Mouse (Mus musculus): ENCODE results near the gene 1700029I15Rik. TPM values are rescaled to one million over a fixed set of nuclear protein-coding genes. Genes with fewer than 3 reads are reported as not detected.
A peak's percentile ranks its signal among the peaks of the same experiment; 100 is the strongest.

The 1700029I15Rik gene
- polyA plus RNA-seq, 1 experiment: 2.0 TPM

DNA sequence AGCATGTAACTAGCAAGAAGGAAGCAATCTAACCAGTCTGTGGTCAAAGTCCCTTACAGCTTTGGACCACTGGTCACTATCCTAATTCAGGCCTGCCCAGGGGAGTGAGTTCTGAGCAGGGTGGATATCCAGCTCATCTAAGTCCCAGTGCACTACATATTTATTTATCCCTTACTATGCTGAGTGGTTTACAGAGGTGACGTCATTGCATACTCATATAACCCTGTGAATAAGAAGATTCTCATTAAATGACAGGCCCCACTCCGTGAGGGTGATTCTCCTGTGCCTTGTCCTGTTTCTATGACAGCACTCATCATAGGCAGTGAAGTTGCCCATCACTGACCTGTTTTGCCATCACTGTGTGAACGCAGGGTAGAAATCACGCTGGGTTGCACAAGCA, 43.0 kb downstream of the 1700029I15Rik start:
- H3K4me3 ChIP-seq (ENCODE audit: extremely low read depth, insufficient read depth, insufficient read length): no peak overlapping the region
- 93% methylated on average over 4 of the region's 4 CpGs for WGBS
- no peaks in the 10 kb centered on the region for H3K27me3 ChIP-seq (ENCODE audit: control insufficient read depth, insufficient read depth, low read length)
- no peak for DNase-seq (ENCODE audit: low read depth in 1 of 2, low spot score in 2 of 2)
- no peaks in the 10 kb centered on the region for H3K4me1 ChIP-seq (ENCODE audit: control insufficient read depth, insufficient read depth, insufficient read length)
- TF ChIP-seq CTCF (IDR thresholded peaks at IDR 0.05; ENCODE audit: extremely low read depth, insufficient read depth, insufficient read length, insufficient replicate concordance) (no peak), POLR2A (IDR thresholded peaks at IDR 0.05; ENCODE audit: low read depth, low read length) (no peak)
- H3K36me3 ChIP-seq (ENCODE audit: control insufficient read depth, insufficient read depth, low read length): peaks cover 9% of the 10 kb centered on the region
- H3K27ac ChIP-seq (ENCODE audit: insufficient read depth, low read length): no peak overlapping the region

DNA sequence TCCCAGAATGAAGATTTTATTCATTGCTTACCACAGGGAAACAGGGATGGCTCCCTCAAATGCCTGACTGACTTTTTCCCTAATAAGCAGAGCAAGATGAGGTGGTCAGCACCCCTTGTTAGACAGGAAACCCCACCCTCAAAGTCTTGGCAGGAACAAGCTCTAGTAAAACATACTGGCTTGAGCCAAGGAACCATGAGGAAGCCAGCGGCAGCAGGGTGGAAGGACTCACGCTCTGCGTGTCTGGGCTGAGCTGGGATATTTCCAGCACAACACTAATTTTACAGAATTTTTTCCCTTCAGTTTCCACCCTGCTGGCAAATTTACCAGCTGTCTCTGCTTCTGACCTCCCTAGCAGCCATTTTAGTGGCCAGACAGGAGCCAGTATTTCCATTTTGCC, 44.1 kb downstream of the 1700029I15Rik start:
- TF ChIP-seq CTCF (IDR thresholded peaks at IDR 0.05; ENCODE audit: extremely low read depth, insufficient read depth, insufficient read length, insufficient replicate concordance): no peak
- TF ChIP-seq POLR2A (IDR thresholded peaks at IDR 0.05; ENCODE audit: low read depth, low read length): no peak
- no peaks in the 10 kb centered on the region for H3K27me3 ChIP-seq (ENCODE audit: control insufficient read depth, insufficient read depth, low read length)
- DNase-seq (ENCODE audit: low read depth in 1 of 2, low spot score in 2 of 2): no peak
- no peak overlapping the region for H3K27ac ChIP-seq (ENCODE audit: insufficient read depth, low read length)
- peaks cover 9% of the 10 kb centered on the region for H3K36me3 ChIP-seq (ENCODE audit: control insufficient read depth, insufficient read depth, low read length)
- no peaks in the 10 kb centered on the region for H3K4me1 ChIP-seq (ENCODE audit: control insufficient read depth, insufficient read depth, insufficient read length)
- H3K4me3 ChIP-seq (ENCODE audit: extremely low read depth, insufficient read depth, insufficient read length): no peak overlapping the region
- 86% methylated on average over 3 of the region's 3 CpGs for WGBS

DNA sequence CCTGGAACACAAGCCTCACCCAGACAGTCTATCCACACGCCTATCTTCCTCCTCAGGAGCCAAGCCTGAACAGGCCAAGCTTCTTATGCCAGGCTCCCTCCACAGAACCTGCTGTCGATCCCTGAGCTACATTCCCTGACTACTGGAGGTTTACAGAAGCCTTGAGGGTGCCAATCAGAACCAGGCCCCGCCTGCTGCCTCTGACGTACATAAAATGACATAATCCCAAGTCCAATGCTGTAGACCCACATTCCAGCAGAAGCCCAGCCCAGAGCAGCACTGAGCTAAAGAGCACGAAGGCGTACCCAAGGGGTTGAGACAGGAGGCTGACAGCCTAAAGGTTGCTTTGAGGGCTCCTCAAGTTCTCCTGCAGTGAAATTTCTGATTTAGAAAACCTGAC, 45.5 kb downstream of the 1700029I15Rik start:
- DNase-seq (ENCODE audit: low read depth in 1 of 2, low spot score in 2 of 2): no peak
- H3K27ac ChIP-seq (ENCODE audit: insufficient read depth, low read length): no peak overlapping the region
- TF ChIP-seq CTCF (IDR thresholded peaks at IDR 0.05; ENCODE audit: extremely low read depth, insufficient read depth, insufficient read length, insufficient replicate concordance) (no peak), POLR2A (IDR thresholded peaks at IDR 0.05; ENCODE audit: low read depth, low read length) (no peak)
- 86% methylated on average over 6 of the region's 6 CpGs for WGBS
- no peak overlapping the region for H3K4me3 ChIP-seq (ENCODE audit: extremely low read depth, insufficient read depth, insufficient read length)
- peaks cover 3% of the 10 kb centered on the region; the same call in 1 of the 2 replicates for H3K36me3 ChIP-seq (ENCODE audit: control insufficient read depth, insufficient read depth, low read length)
- H3K27me3 ChIP-seq (ENCODE audit: control insufficient read depth, insufficient read depth, low read length): no peaks in the 10 kb centered on the region
- no peaks in the 10 kb centered on the region for H3K4me1 ChIP-seq (ENCODE audit: control insufficient read depth, insufficient read depth, insufficient read length)

DNA sequence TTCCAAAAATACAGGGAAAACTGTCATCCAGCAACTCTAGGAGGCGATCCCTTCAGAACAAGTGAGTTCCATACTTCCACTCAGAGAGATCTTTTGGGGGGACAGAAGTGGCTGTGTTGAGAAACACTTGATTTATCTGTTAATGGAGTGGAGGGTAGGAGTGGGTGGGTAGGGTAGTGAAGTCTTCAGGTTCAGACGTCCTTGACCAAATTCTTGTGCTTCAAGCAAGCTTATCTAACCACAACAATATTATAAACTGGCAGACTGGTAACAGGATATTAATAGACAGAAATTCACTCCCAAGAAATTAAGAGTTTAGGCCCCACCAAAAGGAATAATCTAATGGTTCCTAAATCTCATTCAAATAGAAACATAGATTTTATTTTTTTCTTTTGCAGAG, 47.8 kb downstream of the 1700029I15Rik start:
- Histone ChIP-seq H3K36me3 (ENCODE audit: control insufficient read depth, insufficient read depth, low read length) (0 out of 2 replicates have a peak, but pooled peaks cover 1% of the 10 kb centered on the region), H3K27ac (ENCODE audit: insufficient read depth, low read length) (no peak overlapping the region), H3K4me3 (ENCODE audit: extremely low read depth, insufficient read depth, insufficient read length) (no peak overlapping the region), H3K4me1 (ENCODE audit: control insufficient read depth, insufficient read depth, insufficient read length) (no peaks in the 10 kb centered on the region; the same call in 1 of the 2 replicates), H3K27me3 (ENCODE audit: control insufficient read depth, insufficient read depth, low read length) (no peaks in the 10 kb centered on the region)
- no peak for TF ChIP-seq CTCF (IDR thresholded peaks at IDR 0.05; ENCODE audit: extremely low read depth, insufficient read depth, insufficient read length, insufficient replicate concordance)
- no peak for TF ChIP-seq POLR2A (IDR thresholded peaks at IDR 0.05; ENCODE audit: low read depth, low read length)
- no peak for DNase-seq (ENCODE audit: low read depth in 1 of 2, low spot score in 2 of 2)
- WGBS: 76% methylated on average over 2 of the region's 2 CpGs

DNA sequence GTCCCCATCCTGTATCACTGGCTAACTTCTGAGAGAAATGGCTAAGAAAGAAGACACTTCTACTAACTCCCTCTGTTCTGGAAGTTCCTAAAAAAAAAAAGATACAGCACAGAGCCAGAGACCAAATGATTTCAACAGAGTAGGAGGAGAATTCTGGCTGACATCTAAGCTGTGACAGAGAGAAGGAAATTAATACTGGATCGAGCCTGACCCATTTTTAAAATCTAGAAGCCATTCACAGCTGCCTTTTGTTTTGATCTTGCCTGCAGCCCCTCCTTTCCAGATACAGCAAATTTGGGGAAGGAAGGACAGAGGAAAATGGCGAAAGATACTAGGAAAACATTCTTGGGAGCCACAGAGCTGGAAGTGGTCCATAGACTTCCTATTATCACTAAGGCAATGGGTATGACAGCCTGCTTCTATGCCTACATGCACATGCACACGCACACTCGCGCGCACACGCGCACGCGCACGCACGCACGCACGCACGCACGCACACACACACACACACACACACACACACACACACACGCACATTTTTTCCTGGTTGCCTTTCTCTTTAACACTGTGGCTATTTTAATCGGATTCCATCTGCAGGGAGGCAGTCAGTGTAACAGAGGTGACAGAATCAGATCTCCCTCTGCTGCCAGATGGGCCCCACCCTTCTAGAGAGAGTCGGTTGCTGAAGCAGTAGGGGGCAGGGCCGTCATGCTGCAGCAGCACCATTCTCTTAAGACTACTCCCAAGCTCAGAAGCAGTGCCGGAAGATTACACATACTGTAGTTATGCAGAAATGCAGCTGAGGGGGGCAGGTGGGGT, 48.6 kb downstream of the 1700029I15Rik start:
- Histone ChIP-seq H3K27ac (ENCODE audit: insufficient read depth, low read length) (peak overlapping the region; percentile 10; the same call in 1 of the 2 replicates), H3K4me1 (ENCODE audit: control insufficient read depth, insufficient read depth, insufficient read length) (no peaks in the 10 kb centered on the region; the same call in 1 of the 2 replicates), H3K27me3 (ENCODE audit: control insufficient read depth, insufficient read depth, low read length) (no peaks in the 10 kb centered on the region), H3K36me3 (ENCODE audit: control insufficient read depth, insufficient read depth, low read length) (0 out of 2 replicates have a peak, but pooled peaks cover under 1% of the 10 kb centered on the region), H3K4me3 (ENCODE audit: extremely low read depth, insufficient read depth, insufficient read length) (no peak overlapping the region)
- no peak for TF ChIP-seq POLR2A (IDR thresholded peaks at IDR 0.05; ENCODE audit: low read depth, low read length)
- TF ChIP-seq CTCF (IDR thresholded peaks at IDR 0.05; ENCODE audit: extremely low read depth, insufficient read depth, insufficient read length, insufficient replicate concordance): no peak
- 78% methylated on average over 21 of the region's 21 CpGs for WGBS
- no peak for DNase-seq (ENCODE audit: low read depth in 1 of 2, low spot score in 2 of 2)

DNA sequence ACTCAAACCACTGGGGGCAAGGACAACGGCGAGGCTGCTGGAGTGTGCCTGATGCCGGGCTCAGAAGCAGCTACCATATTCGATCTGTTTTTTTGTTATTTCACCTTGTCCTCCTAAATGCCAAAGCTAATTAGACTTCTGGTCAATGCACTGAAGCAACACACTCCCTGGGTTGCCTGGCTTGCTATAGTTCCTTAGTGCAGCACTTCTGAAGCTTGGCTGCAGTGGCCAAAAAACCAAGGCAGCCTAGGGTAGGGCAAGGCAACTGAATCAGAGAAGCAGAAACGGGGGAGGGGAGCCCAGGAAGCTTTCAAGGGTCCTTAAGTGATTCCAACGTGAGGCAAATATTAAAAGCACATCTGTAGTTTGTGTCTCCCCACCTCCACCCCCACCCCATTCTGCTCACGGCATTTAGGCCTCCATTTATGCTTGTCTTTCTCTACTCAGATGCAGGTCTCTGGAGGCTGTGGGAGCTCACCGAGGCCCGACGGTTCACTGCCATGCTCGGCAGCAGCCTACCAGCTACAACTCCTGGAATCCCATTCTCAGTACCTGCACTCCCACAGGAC, 49.4 kb downstream of the 1700029I15Rik start:
- Histone ChIP-seq H3K4me1 (ENCODE audit: control insufficient read depth, insufficient read depth, insufficient read length) (no peaks in the 10 kb centered on the region; the same call in 1 of the 2 replicates), H3K27ac (ENCODE audit: insufficient read depth, low read length) (no peak overlapping the region), H3K36me3 (ENCODE audit: control insufficient read depth, insufficient read depth, low read length) (no peaks in the 10 kb centered on the region), H3K27me3 (ENCODE audit: control insufficient read depth, insufficient read depth, low read length) (no peaks in the 10 kb centered on the region), H3K4me3 (ENCODE audit: extremely low read depth, insufficient read depth, insufficient read length) (no peak overlapping the region)
- 81% methylated on average over 11 of the region's 11 CpGs for WGBS
- no peak for DNase-seq (ENCODE audit: low read depth in 1 of 2, low spot score in 2 of 2)
- TF ChIP-seq CTCF (IDR thresholded peaks at IDR 0.05; ENCODE audit: extremely low read depth, insufficient read depth, insufficient read length, insufficient replicate concordance) (no peak), POLR2A (IDR thresholded peaks at IDR 0.05; ENCODE audit: low read depth, low read length) (no peak)
